32 mouse cellular contexts compared by ENCODE assay signal in the genomic region with DNA sequence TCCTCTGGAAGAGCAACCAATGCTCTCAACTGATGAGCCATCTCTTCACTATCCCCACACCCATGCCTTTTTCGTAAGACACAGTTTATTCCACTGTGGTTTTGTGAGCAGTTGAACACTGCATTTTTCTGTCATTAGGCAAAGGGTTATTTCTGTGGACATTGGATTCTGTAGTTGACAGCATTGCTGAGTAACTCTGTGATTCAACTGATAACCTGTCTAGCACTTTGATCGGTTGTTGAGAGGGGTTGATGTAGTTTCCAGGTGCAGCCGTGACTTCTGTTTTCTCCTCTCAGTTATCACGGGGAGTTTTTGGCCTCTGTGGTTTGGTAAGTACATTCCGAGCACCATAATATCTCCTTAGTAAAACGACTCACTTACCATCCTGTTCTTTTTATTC. TPM values are rescaled to one million over a fixed set of nuclear protein-coding genes. Genes with fewer than 3 reads are reported as not detected.
DNase-seq lines count a peak whose midpoint lies in the region; ATAC-seq and TF ChIP-seq lines count a peak whose summit lies in the region.
"Had no signal": no experiment of that assay in that cellular context is flagged by ENCODE, and none has a peak within 500 bp of the region (broad histone marks: within the 10 kb centered on the region; RNA-seq: fewer than 3 reads in every experiment).

No protein-coding gene starts in this region.

- H3K4me1 ChIP-seq in thymus, adult 2 months (replicated peaks; ENCODE audit: control insufficient read depth, insufficient read depth, low read length): peaks cover 10% of the 10 kb centered on the region
- H3K4me1 ChIP-seq in kidney, adult 2 months (ENCODE audit: control insufficient read depth, insufficient read depth, low read length): no peaks in the 10 kb centered on the region
- H3K4me1 ChIP-seq in neural tube, embryonic 15.5 days: no peaks in the 10 kb centered on the region
- H3K4me1 ChIP-seq: embryonic facial prominence, embryonic 13.5 days; heart, embryonic 12.5 days; limb, embryonic 12.5 days; liver, embryonic 12.5 days; midbrain, embryonic 13.5 days had no signal

- peak; percentile 28 for DNase-seq in thymus, adult 2 months
- no peak for DNase-seq in thymus, postnatal 25 days
- DNase-seq in CD4-positive helper T cell, adult 2 months (ENCODE audit: low read depth, low spot score): peak; percentile 59
- DNase-seq in NIH3T3 (ENCODE audit: low read depth): peak; percentile 29
- no peak for DNase-seq in kidney, adult 2 months
- no peak for DNase-seq in kidney, adult 11 months
- DNase-seq: adrenal gland, postnatal 14 days; B cell, adult 2 months; cerebellum, adult 11-12 months; cerebellum, postnatal 10 days; heart, adult 2 months; kidney, postnatal 14 days; layer of hippocampus, adult 9-11 months; liver, postnatal 0 days; lung, postnatal 4 days; right cerebral cortex, adult 18-20 months; spleen, adult 18-20 months had no signal

- ATAC-seq in neural tube, embryonic 15.5 days (ENCODE audit: low FRiP score): no peak
- ATAC-seq: forebrain, embryonic 16.5 days; liver, embryonic 12.5 days; liver, postnatal 0 days; midbrain, embryonic 13.5 days had no signal

- TF ChIP-seq CTCF in thymus, adult 2 months (IDR thresholded peaks at IDR 0.05; ENCODE audit: borderline replicate concordance, control insufficient read depth, extremely low read depth, insufficient read depth, low read length, poor library complexity): no peak
- TF ChIP-seq CTCF in kidney, adult 2 months (conservative IDR thresholded peaks at IDR 0.05; ENCODE audit: insufficient read depth, insufficient read length, low read depth, low read length): no peak

- peaks cover 9% of the 10 kb centered on the region for H3K36me3 ChIP-seq in thymus, adult 2 months (ENCODE audit: control insufficient read depth, insufficient read depth, low read length)
- no peaks in the 10 kb centered on the region for H3K36me3 ChIP-seq in myocyte (ENCODE audit: control insufficient read depth, insufficient read depth)
- H3K36me3 ChIP-seq in kidney, adult 2 months (ENCODE audit: control insufficient read depth, insufficient read depth, low read length): no peaks in the 10 kb centered on the region
- H3K36me3 ChIP-seq in neural tube, embryonic 15.5 days: no peaks in the 10 kb centered on the region
- H3K36me3 ChIP-seq: embryonic facial prominence, embryonic 13.5 days; heart, embryonic 12.5 days; limb, embryonic 12.5 days; liver, embryonic 12.5 days; midbrain, embryonic 13.5 days had no signal

- H3K9me3 ChIP-seq in neural tube, embryonic 15.5 days (replicated peaks): no peaks in the 10 kb centered on the region
- H3K9me3 ChIP-seq: embryonic facial prominence, embryonic 13.5 days; heart, embryonic 12.5 days; limb, embryonic 12.5 days; liver, embryonic 12.5 days; megakaryocyte, embryonic 14.5 days; midbrain, embryonic 13.5 days had no signal

- no peak overlapping the region for H3ac ChIP-seq in myocyte (ENCODE audit: control insufficient read depth, insufficient read length)

- no peak overlapping the region for H3K4me3 ChIP-seq in thymus, adult 2 months (ENCODE audit: control insufficient read depth, insufficient read depth, low read length)
- H3K4me3 ChIP-seq in myocyte: no peak overlapping the region
- H3K4me3 ChIP-seq in kidney, adult 2 months (ENCODE audit: insufficient read depth, low read depth, low read length): no peak overlapping the region
- no peak overlapping the region for H3K4me3 ChIP-seq in neural tube, embryonic 15.5 days (replicated peaks)
- H3K4me3 ChIP-seq: embryonic facial prominence, embryonic 13.5 days; heart, adult 2 months; heart, embryonic 12.5 days; limb, embryonic 12.5 days; liver, embryonic 12.5 days; megakaryocyte, embryonic 14.5 days; midbrain, embryonic 13.5 days had no signal

- no peaks in the 10 kb centered on the region for H3K27me3 ChIP-seq in thymus, adult 2 months (ENCODE audit: control insufficient read depth, insufficient read depth, low read length)
- H3K27me3 ChIP-seq in myocyte (ENCODE audit: control insufficient read depth, insufficient read depth, insufficient read length): no peaks in the 10 kb centered on the region
- no peaks in the 10 kb centered on the region for H3K27me3 ChIP-seq in kidney, adult 2 months (replicated peaks; ENCODE audit: control insufficient read depth, insufficient read depth, low read length)
- no peaks in the 10 kb centered on the region for H3K27me3 ChIP-seq in neural tube, embryonic 15.5 days (replicated peaks)
- H3K27me3 ChIP-seq: embryonic facial prominence, embryonic 13.5 days; heart, embryonic 12.5 days; limb, embryonic 12.5 days; liver, embryonic 12.5 days; megakaryocyte, embryonic 14.5 days; midbrain, embryonic 13.5 days had no signal

- no peak for TF ChIP-seq POLR2A in thymus, adult 2 months (IDR thresholded peaks at IDR 0.05; ENCODE audit: control insufficient read depth, extremely low read depth, insufficient read depth, low read length, poor library complexity)
- no peak for TF ChIP-seq POLR2A in myocyte (IDR thresholded peaks at IDR 0.05; ENCODE audit: insufficient read length, low read depth)
- TF ChIP-seq POLR2A in kidney, adult 2 months (IDR thresholded peaks at IDR 0.05; ENCODE audit: low read depth, low read length): no peak

- no peaks in the 10 kb centered on the region for H3K79me2 ChIP-seq in myocyte (ENCODE audit: control insufficient read depth, insufficient read depth)

- no peak overlapping the region for H3K9ac ChIP-seq in neural tube, embryonic 15.5 days (replicated peaks)
- H3K9ac ChIP-seq: embryonic facial prominence, embryonic 13.5 days; heart, embryonic 12.5 days; hindbrain, embryonic 14.5 days; limb, embryonic 12.5 days; liver, embryonic 12.5 days; liver, postnatal 0 days; midbrain, embryonic 13.5 days had no signal

- H3K4me2 ChIP-seq in myocyte (ENCODE audit: low read depth): peak overlapping the region; percentile 33
- no peak overlapping the region for H3K4me2 ChIP-seq in neural tube, embryonic 15.5 days
- H3K4me2 ChIP-seq: embryonic facial prominence, embryonic 13.5 days; heart, embryonic 12.5 days; hindbrain, embryonic 14.5 days; limb, embryonic 12.5 days; liver, embryonic 12.5 days; midbrain, embryonic 13.5 days had no signal

- H3K27ac ChIP-seq in thymus, adult 2 months (ENCODE audit: control insufficient read depth, insufficient read depth, low read length): no peak overlapping the region
- H3K27ac ChIP-seq in kidney, adult 2 months (ENCODE audit: insufficient read depth, low read depth, low read length): no peak overlapping the region
- no peak overlapping the region for H3K27ac ChIP-seq in neural tube, embryonic 15.5 days (replicated peaks)
- H3K27ac ChIP-seq: embryonic facial prominence, embryonic 13.5 days; heart, adult 2 months; hindbrain, embryonic 14.5 days; limb, embryonic 12.5 days; liver, embryonic 12.5 days; midbrain, embryonic 13.5 days; stomach, postnatal 0 days had no signal

- WGBS in thymus, adult 2 months: 6% methylated on average over 6 of the region's 6 CpGs
- 78% methylated on average over 6 of the region's 6 CpGs for WGBS in kidney, adult 2 months
- 92% methylated on average over 6 of the region's 6 CpGs for WGBS in neural tube, embryonic 15.5 days

TF ChIP-seq in myocyte, 11 proteins besides CTCF, POLR2A, EP300 and RAD21:
- TF ChIP-seq MAX (IDR thresholded peaks at IDR 0.05; ENCODE audit: low read depth) (no peak), POLR2AphosphoS2 (IDR thresholded peaks at IDR 0.05; ENCODE audit: insufficient read length, low read depth) (no peak)

RNA-seq across cellular contexts. Expression of gene Themis, which starts 26.8 kb away (rescaled TPM):
- polyA plus RNA-seq in thymus, adult 2 months (2012; rRNA removed): 48.2 and 51.7 TPM in 2 replicates
- 0.01 TPM for polyA plus RNA-seq in myocyte (2012; fragmentation: generic; extraction: Trizol)
- 0.03 and 0.20 TPM in 2 replicates for polyA plus RNA-seq in kidney, adult 2 months (2012; rRNA removed)
- 4.6 TPM in 1 of 2 replicates, not detected in the other for polyA plus RNA-seq in neural tube, embryonic 15.5 days (2015; fragmentation: Nextera tagmentation; extraction: Ambion mirVana)
- polyA plus RNA-seq: embryonic facial prominence, embryonic 13.5 days; forebrain, embryonic 16.5 days; heart, embryonic 12.5 days; heart, postnatal 0 days; hindbrain, embryonic 14.5 days; intestine, embryonic 14.5 days; kidney, embryonic 14.5 days; limb, embryonic 12.5 days; liver, embryonic 12.5 days; liver, postnatal 0 days; midbrain, embryonic 13.5 days; neural tube, embryonic 11.5 days had no signal

Comparison
In these comparisons a context has a peak if more than half of its experiments do, and no peak if none do; other contexts are left out.
1. DNase-seq: peak in thymus, adult 2 months (single experiment), CD4-positive helper T cell, adult 2 months (single experiment) and NIH3T3 (single experiment); none in thymus, postnatal 25 days (single experiment), kidney, adult 2 months (single experiment) and kidney, adult 11 months (single experiment).